Mouse (Mus musculus): ENCODE results near the gene Lmo2. TPM values are rescaled to one million over a fixed set of nuclear protein-coding genes. Genes with fewer than 3 reads are reported as not detected.

The Lmo2 gene
- total RNA-seq (2021): 10 to 100 TPM; 19.2 to 21.5 TPM

DNA sequence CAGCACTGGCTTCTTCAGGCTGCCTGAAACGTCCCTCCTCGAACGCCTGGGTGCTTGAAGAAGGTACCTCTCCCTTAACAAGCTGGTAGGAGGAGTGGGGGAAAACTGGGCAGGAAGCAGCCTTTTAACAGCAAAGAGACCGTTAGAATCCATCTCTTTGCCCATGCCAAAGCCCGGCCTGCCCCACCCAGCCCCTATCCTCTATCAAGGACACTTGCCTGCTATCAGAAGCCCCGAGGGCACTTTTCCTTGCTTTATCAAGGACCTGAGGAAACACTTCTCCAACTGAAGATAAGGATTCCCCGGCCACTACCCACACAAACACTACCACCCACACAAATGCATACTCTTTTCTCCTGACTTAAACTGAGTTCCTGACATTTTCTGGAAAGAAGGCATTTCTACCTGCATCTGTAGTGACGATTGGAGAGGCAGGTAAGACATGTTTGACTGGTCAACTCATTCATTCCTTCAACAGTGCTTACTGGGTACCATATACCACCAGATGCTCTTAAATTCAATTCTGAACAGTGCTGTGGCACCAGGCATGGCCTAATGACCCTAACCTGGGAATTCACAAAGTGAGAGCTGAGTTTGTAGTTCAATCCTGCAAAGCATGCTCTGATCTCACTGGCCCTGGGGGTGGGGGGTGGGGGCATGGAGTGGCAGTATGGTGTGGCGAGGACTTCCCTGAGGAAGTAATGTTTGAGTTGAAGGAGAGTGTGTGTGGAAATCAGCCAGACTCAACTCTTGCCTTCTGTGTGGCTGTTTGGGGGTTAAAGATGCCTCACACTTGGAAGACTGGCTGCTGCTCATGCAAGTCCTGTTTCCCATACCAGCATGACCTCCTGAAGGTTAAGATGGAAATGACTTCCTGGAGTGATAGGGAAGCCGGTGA is at the start of gene Lmo2:
Gene Lmo2 (plus strand): TSS at position 338 of the 898 bp plus-strand sequence.
- DNase-seq (ENCODE audit: extremely low spot score in 1 of 2, low spot score in 1 of 2): no peak

DNA sequence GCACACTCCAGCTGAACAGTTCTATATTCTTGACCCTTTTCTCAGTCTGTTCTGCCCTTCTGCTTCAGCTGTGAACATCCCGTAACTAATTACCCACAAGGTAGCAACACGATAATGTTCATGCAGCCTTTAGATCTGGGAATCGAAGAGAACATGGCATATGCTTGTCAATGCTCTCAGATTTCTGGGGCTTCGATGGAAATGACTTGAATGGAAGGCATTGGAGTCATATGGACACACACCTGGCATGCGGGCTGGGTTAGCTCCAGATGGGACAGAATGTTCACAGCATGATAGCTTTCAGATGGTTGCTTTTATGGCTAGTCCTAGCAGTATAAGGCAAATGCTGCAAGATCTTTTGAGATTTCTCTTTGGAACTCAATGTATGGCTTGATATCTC is 47.2 kb upstream of the Lmo2 start:
- no peak for DNase-seq (ENCODE audit: extremely low spot score in 1 of 2, low spot score in 1 of 2)

DNA sequence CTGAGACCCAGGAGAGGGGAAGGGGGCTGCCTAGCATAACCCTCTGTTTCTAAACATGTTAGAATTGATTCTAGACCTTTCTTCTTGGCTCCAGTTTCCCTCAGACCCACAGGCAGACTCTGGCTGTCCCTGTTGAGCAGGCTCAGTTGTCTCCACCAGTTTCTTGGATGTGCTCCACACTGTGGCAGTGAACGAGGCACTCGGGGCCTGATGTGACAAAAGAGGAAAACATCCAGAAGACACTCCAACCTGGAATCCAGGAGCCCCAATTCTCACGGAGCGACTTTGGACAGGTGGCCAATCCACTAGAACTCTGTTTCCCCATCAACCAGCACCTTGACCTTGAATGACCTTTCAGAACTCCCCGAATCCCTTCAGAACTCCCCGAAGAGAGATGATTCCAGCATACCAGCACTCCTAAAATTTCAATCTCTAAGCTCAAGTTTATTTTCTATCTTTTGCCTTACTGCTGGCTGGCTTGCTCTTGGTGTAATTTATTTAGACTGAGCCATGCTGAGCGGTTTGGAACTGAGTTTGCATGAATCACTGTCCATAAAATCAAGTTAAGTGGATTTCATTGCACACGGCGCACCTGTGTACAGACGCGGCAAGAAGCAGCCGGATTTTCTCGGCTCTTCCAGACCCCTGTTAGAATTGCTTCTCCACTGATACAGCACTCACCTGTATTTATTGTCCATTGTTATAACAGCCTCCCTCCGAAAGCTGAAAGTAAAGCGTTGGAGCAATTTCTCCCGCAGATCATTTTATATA is 45.1 kb upstream of the Lmo2 start:
- DNase-seq (ENCODE audit: extremely low spot score in 1 of 2, low spot score in 1 of 2): no peak

DNA sequence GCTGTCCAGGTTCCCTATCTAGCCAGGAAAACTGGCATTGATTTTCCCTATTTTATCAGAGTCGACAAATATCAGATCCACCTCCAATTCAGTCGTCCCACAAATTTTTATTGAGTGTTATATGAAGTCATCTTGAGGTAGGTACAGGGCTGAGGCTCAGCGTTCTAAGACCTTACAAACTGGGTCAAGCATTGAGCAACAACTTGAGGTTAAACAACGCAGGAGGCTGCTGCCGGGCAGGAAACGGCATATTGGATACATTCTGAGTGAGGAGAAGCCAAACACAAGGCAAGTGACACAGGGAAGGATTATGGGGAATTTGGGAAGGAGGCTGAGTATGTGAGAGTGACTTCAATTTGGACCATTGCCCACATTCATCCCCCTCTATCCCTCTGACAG is 44.5 kb upstream of the Lmo2 start:
- DNase-seq (ENCODE audit: extremely low spot score in 1 of 2, low spot score in 1 of 2): no peak

DNA sequence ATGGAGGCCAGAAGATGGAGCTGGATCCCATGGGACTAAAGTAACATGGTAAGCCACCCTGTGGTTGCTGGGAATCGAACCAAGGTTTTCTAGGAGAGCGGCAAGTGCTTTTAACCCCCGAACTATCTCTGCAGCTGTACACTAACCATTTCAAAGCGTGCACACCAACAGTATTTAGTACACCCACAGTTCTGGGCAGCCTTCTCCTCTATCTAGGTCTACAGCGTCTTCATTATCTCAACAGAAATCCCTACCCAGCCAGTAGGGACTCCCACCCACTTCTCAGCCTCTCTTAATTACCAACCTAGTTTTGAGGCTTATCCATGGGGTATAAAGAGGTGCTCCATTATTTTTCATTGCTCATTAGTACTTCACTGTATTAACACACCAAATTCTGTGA is 41.7 kb upstream of the Lmo2 start:
- no peak for DNase-seq (ENCODE audit: extremely low spot score in 1 of 2, low spot score in 1 of 2)

DNA sequence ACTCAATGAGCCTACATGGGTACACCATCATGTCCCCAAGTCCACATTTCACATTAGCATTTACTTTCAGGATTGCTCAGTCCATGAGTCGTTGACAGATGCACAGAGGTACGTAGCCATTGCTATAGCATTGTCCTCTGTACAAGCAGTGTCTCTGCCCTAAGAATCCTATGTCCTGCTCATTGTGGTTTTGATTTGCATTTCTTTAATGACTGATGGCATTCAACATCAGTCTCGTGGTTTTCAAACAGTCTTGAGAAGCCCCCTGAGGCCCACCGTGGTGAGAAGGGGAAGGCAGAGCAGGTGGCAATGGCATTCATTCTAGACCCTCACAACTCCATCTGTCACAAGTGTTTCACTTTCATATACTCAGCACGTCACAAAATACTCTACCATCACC is 40.4 kb upstream of the Lmo2 start:
- no peak for DNase-seq (ENCODE audit: extremely low spot score in 1 of 2, low spot score in 1 of 2)

DNA sequence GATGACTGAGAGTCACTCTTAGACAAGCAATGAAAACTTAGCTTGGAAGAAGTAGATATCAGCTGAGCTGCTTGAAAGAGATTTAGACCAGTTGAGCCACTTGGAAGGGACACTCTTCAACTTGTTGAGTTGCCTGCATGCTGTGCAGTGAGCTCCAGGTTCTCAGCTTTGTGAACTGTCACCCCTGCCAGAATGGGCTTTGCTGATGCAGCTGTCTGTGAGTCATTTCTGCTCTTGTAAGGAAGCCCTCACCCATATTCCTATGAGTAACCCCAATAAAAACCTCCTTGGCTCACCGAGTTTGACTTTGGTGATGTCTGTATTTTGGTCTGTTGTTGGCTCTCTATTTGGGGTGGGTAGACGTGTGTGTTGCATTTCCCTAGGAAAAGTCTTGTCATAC is 39.4 kb upstream of the Lmo2 start:
- no peak for DNase-seq (ENCODE audit: extremely low spot score in 1 of 2, low spot score in 1 of 2)

DNA sequence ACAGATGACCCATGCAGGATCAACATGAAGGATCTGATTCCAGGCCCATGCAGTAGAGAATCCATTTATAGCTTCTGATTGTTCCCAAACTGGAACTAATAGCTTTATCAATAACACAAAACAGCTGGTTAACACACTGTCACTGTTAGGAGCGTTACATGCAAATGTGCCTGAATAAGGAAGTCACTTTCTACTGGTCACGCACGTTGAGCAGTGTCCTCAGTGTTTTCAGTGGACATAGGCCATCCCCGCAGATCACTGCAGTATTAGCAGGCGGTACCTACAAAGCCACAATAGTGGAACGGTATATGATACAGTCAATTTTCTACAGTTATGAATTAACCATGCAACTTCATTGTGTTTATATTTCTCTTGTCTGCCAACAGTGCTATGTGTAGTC is 38.3 kb upstream of the Lmo2 start:
- no peak for DNase-seq (ENCODE audit: extremely low spot score in 1 of 2, low spot score in 1 of 2)

DNA sequence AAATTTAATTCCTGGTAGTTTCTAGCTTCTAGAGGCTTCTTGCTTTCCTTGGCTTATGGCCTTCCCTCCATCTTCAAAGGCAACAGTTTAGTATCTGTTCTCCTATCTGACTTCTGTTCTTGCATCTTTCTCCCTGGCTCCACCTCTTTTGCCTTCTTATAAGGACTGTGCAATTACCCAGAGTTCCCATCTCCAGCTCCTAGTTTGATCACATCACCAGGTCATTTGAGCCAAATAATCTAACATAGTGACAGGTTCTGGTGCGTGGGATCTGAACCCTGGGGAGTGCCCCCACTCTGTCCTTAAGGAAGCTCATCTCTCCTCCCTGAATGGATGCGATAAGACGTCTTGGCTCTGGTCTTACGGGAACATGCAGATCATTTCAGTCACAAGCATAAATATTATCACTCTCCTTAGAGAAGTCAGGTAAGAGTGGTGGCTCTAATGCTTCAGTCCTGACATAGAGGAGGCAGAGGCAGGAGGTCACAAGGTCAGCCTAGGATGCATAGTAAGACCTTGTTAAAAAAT is 31.1 kb upstream of the Lmo2 start:
- no peak for DNase-seq (ENCODE audit: extremely low spot score in 1 of 2, low spot score in 1 of 2)

DNA sequence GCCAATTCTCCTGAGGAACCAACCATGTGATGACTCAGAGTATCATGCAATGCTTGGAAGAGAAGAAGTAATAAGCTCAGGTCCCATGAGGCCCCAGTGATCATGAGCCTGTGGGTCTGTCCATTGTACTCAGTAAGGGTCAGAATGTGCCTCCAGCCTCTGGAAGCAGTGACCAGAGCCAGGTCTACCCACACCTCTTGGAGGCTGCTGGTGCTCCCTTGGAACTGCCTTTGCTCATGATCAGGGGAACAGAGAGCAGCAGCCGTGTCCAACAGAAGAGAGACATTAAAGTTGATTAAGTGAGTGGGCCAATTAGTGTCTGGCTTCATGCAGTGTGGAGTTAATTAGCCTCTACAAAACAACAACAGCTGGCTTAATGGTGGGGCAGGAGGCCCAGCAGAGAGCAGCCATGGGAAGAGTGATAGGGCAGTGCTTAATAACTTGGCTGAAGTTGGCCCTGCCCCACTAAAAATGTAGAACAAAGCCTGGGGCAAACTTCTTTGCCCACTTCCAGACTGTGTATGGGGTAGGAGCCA is 30.1 kb upstream of the Lmo2 start:
- no peak for DNase-seq (ENCODE audit: extremely low spot score in 1 of 2, low spot score in 1 of 2)

DNA sequence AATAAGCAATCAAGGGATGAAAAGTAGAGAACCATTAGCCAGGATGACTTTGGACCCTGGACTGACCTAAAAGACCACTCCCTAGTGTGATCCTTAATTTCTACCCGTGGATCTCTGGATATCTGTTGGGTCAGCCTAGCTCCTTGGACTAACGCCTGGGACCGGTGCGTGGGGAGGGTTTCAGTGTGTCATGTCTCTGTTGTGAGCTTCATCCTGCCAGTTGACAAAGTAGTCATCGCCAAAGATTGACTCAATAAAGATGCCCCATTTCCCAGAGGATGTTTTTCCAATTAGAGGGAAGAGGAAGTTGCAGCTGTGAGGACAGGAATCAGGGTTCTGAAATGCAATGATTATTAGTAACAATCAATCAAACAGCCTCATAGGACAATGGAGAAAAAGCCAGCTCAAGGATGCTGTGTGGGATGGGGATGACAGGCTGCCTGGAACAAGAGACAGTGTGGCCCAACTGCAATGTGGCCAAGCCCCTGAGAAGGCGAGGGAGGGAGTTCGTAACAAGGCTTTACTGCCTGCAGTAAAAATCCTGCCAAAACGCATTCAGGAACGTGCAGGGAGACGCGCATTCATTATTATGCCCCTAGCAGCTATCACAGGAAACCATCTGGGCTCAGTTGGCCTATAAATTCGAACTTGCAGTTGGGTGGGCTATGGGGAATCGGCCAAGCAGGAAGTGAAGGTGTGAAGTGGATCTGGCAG is 27.3 kb upstream of the Lmo2 start:
- DNase-seq (ENCODE audit: extremely low spot score in 1 of 2, low spot score in 1 of 2): no peak

DNA sequence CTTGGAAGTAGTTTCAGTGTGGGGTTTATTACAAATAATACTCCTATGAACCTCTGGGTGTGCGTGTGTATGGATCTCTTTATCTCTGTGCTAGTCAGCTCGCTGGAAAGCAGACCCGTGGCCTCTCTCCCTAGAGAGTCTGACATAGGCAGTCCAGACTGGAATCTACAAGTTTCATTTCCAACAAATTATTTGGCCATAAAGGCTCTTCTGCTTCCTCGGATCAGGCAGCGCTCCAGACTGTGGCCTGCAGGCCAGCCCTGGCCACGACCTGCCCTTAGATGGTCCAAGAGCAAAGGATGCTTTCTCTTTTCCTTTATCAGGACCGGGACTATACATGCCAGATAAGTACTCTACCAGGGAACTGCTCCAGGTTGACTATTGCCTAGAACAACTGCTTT is 26.3 kb upstream of the Lmo2 start:
- no peak for DNase-seq (ENCODE audit: extremely low spot score in 1 of 2, low spot score in 1 of 2)

DNA sequence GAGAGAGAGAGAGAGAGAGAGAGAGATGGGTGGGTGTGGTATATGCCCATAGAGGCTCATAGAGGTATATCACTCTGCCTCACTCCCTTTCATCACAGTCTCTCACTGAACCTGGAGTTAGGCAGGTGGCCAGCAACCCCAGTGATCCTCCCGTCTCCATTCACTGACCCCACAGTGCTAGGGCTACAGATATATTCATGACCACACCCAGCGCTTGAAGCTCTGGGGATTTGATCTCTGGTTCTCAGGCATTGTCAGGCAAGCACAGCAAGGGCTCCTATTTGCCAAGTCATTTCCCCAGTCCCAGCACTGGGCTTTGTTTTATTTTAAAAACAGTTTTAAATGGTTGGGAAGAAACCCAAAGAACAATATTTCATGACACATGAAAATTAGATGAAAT is 25.8 kb upstream of the Lmo2 start:
- no peak for DNase-seq (ENCODE audit: extremely low spot score in 1 of 2, low spot score in 1 of 2)

DNA sequence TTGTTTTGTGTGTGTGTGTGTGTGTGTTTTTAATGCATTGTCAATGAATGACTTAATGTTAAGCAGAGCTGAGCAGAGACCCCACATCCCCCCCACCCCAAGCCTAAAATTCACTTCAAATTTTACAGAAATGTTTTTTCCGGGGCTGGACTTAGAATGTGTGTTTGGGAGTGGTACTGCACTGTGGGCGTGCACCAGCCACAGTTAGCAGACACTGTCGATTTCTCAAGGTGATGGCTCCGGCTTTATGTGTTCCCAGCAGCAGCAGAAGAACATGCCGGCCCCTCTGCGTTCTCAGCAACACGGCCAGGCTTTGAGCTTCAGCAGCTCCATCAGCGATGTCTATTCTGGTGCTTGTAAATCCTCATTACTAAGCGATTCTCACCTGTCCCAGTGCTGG is 25.3 kb upstream of the Lmo2 start:
- no peak for DNase-seq (ENCODE audit: extremely low spot score in 1 of 2, low spot score in 1 of 2)

DNA sequence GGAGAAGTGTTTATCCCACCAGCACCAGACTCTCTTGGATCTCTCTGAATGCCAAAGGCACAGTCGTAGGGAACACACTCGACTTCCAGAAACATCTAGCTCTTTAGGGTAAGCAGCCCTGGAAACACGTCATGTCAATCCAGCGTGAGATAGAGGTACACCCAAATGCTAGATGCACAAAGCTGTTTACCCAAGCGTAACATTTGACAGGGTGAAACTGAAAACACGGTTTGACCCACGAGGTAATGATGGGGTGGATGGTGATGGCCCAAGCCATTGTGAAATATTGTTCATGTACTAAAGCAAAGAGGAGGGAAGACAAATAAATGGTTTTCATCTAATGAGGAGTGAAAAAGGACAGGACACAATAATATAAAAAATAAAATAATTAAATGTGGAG is 23.5 kb upstream of the Lmo2 start:
- no peak for DNase-seq (ENCODE audit: extremely low spot score in 1 of 2, low spot score in 1 of 2)

DNA sequence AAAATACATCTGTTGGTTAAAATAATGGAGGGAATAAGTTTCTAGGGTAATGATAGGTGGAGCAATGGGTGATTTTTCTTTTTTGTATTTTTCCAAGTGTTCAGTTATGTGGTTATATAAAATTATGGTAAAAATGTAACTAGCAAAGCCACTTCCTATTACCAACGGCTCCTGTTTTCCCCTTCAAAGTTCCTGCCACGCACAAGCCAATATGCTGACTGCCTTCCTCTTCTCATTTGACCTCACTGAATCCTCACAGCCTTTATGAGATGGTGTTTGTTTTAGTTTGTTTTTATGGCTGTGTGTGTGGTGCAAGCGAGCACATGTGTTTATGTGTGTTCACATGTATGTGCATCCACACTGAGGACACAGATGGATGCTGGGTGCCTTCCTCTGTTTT is 23.1 kb upstream of the Lmo2 start:
- DNase-seq (ENCODE audit: extremely low spot score in 1 of 2, low spot score in 1 of 2): no peak

DNA sequence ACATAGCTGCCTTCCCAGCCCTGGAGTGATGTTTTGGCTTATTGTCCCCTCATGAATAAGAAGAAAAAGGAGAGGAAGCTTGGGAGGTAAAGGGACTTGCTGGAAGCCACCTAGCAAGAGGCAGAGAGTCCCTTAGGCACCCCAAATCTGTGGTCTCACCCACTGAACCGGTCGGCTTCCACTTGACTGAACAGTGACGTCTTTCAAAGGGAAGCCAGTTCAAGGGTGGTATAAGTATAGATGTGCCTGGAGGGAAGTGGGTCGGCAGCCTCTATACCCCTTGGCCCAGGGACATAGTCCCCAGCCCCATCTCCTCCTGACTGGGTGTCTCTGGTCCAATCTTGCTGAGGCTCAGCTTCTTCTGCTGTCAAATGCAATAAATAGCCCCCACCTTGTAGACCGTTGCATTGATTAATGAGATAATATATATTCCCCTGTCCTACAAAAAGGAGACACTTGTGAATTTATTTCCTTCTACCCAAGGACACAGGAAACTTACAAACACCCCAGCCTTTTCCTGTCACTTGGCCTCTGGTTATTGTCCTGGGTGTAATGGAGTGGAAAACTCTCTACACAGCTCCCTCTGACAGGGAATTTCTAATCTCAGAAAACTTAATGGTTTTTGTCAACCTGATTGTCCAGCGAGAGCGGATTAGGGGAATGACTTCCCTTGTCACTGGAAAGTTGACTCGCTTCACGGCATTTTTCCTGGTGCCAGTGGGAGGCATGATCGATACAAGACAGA is 21.9 kb upstream of the Lmo2 start:
- DNase-seq (ENCODE audit: extremely low spot score in 1 of 2, low spot score in 1 of 2): no peak

DNA sequence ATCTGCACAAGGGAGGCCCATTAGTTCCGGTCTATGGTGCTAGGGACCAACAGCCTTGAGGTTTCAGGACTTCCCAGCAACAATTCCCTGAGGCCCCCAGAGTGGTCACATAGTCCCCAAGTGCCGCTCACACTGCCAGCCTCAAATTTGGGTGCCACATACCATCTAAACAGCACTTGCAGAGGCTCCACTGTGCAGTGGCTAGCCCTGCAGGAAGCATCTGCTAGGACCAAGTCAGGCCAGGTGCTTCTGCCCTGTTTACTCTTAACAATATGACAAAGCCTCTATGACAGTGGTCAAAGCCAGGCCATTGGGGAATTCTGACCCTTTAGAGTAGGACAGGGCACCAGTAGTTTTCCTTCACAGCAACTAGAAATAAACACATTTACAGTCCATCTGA is 21.1 kb upstream of the Lmo2 start:
- no peak for DNase-seq (ENCODE audit: extremely low spot score in 1 of 2, low spot score in 1 of 2)

DNA sequence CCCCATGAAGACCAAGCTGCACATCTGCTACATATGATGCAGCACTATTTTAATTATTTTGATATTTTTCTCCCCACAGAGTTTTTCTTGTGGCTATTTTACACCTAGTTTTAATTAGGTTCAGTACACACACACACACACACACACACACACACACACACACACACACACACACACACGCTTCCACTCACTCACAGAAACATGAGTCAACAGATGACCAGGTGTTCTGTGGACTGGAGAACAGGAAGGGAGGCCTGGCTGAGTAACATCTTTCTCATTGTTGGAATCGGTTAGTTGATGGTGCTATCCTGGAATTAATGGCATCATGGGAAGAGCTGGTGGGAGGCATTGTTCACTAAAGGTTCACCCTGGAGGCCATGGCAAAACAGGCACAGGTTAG is 20.1 kb upstream of the Lmo2 start:
- no peak for DNase-seq (ENCODE audit: extremely low spot score in 1 of 2, low spot score in 1 of 2)

DNA sequence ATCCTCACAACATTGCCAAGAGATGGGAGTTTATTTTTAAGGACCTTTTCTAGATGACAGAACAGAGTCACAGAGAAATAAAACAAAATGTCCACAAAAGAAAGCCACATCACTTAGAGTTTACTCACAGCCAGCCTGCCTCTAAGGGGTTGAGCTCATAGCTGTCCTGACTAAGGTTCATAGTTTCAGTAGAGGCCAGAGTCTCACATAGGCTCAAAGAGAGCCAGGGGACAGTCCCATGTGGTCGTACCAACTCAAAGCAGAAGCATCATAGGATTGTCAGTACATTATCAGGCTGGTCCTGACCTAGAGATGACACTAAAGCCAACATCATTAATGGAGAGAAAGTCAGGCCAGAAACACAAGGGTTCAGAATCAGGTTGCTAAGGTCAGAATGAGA is 19.2 kb upstream of the Lmo2 start:
- no peak for DNase-seq (ENCODE audit: extremely low spot score in 1 of 2, low spot score in 1 of 2)
